ENCODE assay signal across 34 mouse cellular contexts in genomic region chr11:117806781-117807180, GRCm38 (mm10). TPM values are rescaled to one million over a fixed set of nuclear protein-coding genes. Genes with fewer than 3 reads are reported as not detected.
"Had no signal": no experiment of that assay in that cellular context is flagged by ENCODE, and none has a peak within 500 bp of the region (broad histone marks: within the 10 kb centered on the region; RNA-seq: fewer than 3 reads in every experiment).

No protein-coding gene starts in this region.

- H3K27ac ChIP-seq: embryonic facial prominence, embryonic 10.5 days; embryonic facial prominence, embryonic 12.5 days; embryonic facial prominence, embryonic 13.5 days; embryonic facial prominence, embryonic 15.5 days; forebrain, embryonic 10.5 days; forebrain, embryonic 12.5 days; forebrain, embryonic 13.5 days; forebrain, embryonic 15.5 days; gastrocnemius, adult 2 months; heart, adult 2 months had no signal

- H3K36me3 ChIP-seq: embryonic facial prominence, embryonic 12.5 days; embryonic facial prominence, embryonic 15.5 days; forebrain, embryonic 12.5 days; forebrain, embryonic 15.5 days had no signal

- H3K9me3 ChIP-seq: embryonic facial prominence, embryonic 10.5 days; embryonic facial prominence, embryonic 12.5 days; embryonic facial prominence, embryonic 13.5 days; embryonic facial prominence, embryonic 15.5 days; forebrain, embryonic 10.5 days; forebrain, embryonic 12.5 days; forebrain, embryonic 13.5 days; forebrain, embryonic 15.5 days had no signal

- H3K4me3 ChIP-seq: embryonic facial prominence, embryonic 10.5 days; embryonic facial prominence, embryonic 12.5 days; embryonic facial prominence, embryonic 13.5 days; embryonic facial prominence, embryonic 15.5 days; erythroblast, embryonic 14.5 days; forebrain, embryonic 10.5 days; forebrain, embryonic 12.5 days; forebrain, embryonic 13.5 days; forebrain, embryonic 15.5 days; gastrocnemius, adult 2 months; heart, adult 2 months had no signal

- ATAC-seq: forebrain, embryonic 13.5 days; forebrain, embryonic 14.5 days; forebrain, embryonic 15.5 days; forebrain, embryonic 16.5 days; forebrain, postnatal 0 days had no signal

- H3K9ac ChIP-seq: embryonic facial prominence, embryonic 12.5 days; embryonic facial prominence, embryonic 13.5 days; embryonic facial prominence, embryonic 15.5 days; forebrain, embryonic 12.5 days; forebrain, embryonic 13.5 days; forebrain, embryonic 15.5 days; forebrain, postnatal 0 days had no signal

- H3K4me2 ChIP-seq: embryonic facial prominence, embryonic 12.5 days; embryonic facial prominence, embryonic 13.5 days; embryonic facial prominence, embryonic 15.5 days; forebrain, embryonic 12.5 days; forebrain, embryonic 13.5 days; forebrain, embryonic 15.5 days had no signal

- H3K27me3 ChIP-seq: embryonic facial prominence, embryonic 12.5 days; embryonic facial prominence, embryonic 13.5 days; embryonic facial prominence, embryonic 15.5 days had no signal

- DNase-seq: cerebellum, adult 9-10 months; cerebellum, adult 9-11 months; cerebellum, postnatal 10 days; cerebellum, postnatal 14 days; cerebellum, postnatal 25 days; cerebellum, postnatal 36 days; forebrain, postnatal 0 days; gastrocnemius, adult 2 months; gastrocnemius, postnatal 10 days; gastrocnemius, postnatal 14 days; gastrocnemius, postnatal 25 days; gastrocnemius, postnatal 36 days; heart, adult 11 months; heart, adult 18-20 months; heart, adult 2 months had no signal

RNA-seq across cellular contexts. Expression of gene Gm20708, which starts 2.7 kb away (rescaled TPM):
- polyA plus RNA-seq: embryonic facial prominence, embryonic 11.5 days had no signal

RNA-seq across cellular contexts. Expression of gene 6030468B19Rik, which starts 9.3 kb away (rescaled TPM):
- total RNA-seq: forebrain, postnatal 0 days; gastrocnemius, adult 18-20 months; gastrocnemius, adult 2 months; gastrocnemius, adult 8-10 months; gastrocnemius, postnatal 10 days; gastrocnemius, postnatal 14 days; gastrocnemius, postnatal 25 days; gastrocnemius, postnatal 36 days; gastrocnemius, postnatal 4 days; granulocyte monocyte progenitor cell, adult 5-6 weeks; heart, adult 18-20 months; heart, adult 2 months; heart, adult 8-10 months had no signal
- polyA plus RNA-seq: embryonic facial prominence, embryonic 13.5 days; embryonic facial prominence, embryonic 14.5 days; forebrain, embryonic 12.5 days; forebrain, embryonic 13.5 days; forebrain, embryonic 14.5 days; forebrain, embryonic 15.5 days; forebrain, embryonic 16.5 days; forebrain, postnatal 0 days; gonadal fat pad, adult 2 months had no signal
